Mouse (Mus musculus) cerebellum, adult 2 months (tissue): ENCODE data around the gene St6galnac4. TPM values are rescaled to one million over a fixed set of nuclear protein-coding genes. Genes with fewer than 3 reads are reported as not detected.

Experiments used
- DNase-seq, 2 experiments: peaks; one replicate each; pipeline ENCODE4 v3.0.0; 2021
- H3K27ac ChIP-seq: fragments of 200-500 bp; 2 replicates; pipeline ENCODE4 v1.5.1; 2012; ENCODE audit warnings: low read length, control low read depth, inconsistent platforms; ENCODE audit not compliant: insufficient read depth
- H3K27me3 ChIP-seq: fragments of 200-500 bp; 2 replicates; pipeline ENCODE4 v1.6.1; 2012; ENCODE audit warnings: inconsistent platforms, mild to moderate bottlenecking, low read length, moderate library complexity; ENCODE audit not compliant: control insufficient read depth, insufficient read depth
- H3K4me1 ChIP-seq: fragments of 200-500 bp; 2 replicates; pipeline ENCODE4 v1.6.1; 2011; ENCODE audit warnings: low read length; ENCODE audit not compliant: control insufficient read depth, insufficient read depth
- H3K4me3 ChIP-seq: fragments of 200-500 bp; replicated peaks from 2 replicates; pipeline ENCODE3; 2011; ENCODE audit warnings: mild to moderate bottlenecking, low read depth, low read length, control low read depth; ENCODE audit not compliant: insufficient read depth
- CTCF ChIP-seq: fragments of 200-500 bp; IDR thresholded peaks from 2 replicates; pipeline ENCODE4 v1.5.1; 2011; ENCODE audit warnings: low read depth, mild to moderate bottlenecking, control low read depth, low read length, moderate library complexity, borderline replicate concordance; ENCODE audit not compliant: insufficient read depth
- POLR2A ChIP-seq: fragments of 200-500 bp; IDR thresholded peaks from 2 replicates; pipeline ENCODE4 v1.6.1; 2011; ENCODE audit warnings: low read length, control low read depth, borderline replicate concordance; ENCODE audit not compliant: insufficient read depth
- WGBS: fragments of 180-500 bp; shearing (Covaris S2); methylation state at CpG from one replicate; pipeline ENCODE4 v1.1.7; 2018; 5-methylcytosine and 5-hydroxymethylcytosine counted together
- polyA plus RNA-seq: library from polyadenylated mRNA; depleted of rRNA; stranded (reverse); fragments of >200 nt; gene quantifications from 2 replicates; pipeline ENCODE4 v1.2.3, GENCODE M21; 2012

The St6galnac4 gene
- polyA plus RNA-seq, 1 experiment = 91.4 TPM

DNA sequence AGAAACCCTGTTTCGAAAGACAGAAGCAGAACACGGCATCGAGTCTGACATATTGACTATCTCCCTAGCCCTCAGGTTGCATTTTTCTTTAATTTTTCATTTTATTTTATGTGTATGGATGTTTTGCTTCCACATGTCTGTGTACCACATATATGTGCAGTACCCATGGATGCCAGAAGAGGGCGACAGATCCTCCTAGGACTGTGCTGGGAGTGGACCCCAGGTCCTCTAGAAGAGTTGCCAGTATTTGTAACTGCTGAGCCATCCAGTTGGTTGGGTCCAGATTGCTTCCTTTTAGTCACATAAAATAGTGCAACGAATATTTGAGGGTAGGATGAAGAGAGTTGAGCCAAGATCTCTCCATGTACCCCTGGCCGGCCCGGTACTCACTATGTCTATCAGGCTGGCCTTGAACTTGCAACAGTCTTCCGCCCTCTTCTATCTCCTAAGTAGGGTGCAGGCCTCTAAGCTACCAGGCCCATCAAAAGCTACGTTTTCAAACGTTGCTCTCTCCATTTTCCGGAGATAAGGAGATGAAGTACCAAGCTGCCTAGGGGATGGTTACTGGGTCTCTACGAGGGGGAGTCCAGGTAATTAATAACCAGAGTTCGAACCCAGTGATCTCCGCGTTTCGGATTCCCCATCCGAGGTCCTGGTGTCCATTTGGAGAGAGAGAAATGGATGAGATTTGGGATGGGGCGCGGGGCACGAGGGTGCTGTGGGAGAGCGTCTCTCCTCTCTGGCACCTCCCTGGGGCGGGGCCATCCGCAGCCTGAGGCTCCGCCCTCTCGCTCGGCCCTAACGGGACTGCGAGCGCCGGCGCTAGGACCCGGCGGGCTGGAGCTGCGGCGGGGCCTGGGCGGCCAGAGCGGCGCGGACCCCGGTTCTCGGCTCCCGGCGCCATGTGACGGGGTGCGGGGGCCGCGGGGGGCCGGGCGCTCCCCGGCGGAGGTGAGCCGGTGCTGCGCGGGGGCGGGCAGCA, 19.6 kb downstream of the St6galnac4 start:
- H3K27me3 ChIP-seq = no peaks in the 10 kb centered on the region
- WGBS = 11% methylated on average over 55 of the region's 55 CpGs
- H3K4me3 ChIP-seq = peak overlapping the region; percentile 60
- TF ChIP-seq CTCF (peak; percentile 43; the same call in 1 of the 2 replicates), POLR2A (0 out of 2 replicates have a peak, but pooled peaks have one; percentile 34)
- peak; percentile 87 to 90 for DNase-seq
- H3K4me1 ChIP-seq = peaks cover 12% of the 10 kb centered on the region
- H3K27ac ChIP-seq = peak overlapping the region; percentile 78

DNA sequence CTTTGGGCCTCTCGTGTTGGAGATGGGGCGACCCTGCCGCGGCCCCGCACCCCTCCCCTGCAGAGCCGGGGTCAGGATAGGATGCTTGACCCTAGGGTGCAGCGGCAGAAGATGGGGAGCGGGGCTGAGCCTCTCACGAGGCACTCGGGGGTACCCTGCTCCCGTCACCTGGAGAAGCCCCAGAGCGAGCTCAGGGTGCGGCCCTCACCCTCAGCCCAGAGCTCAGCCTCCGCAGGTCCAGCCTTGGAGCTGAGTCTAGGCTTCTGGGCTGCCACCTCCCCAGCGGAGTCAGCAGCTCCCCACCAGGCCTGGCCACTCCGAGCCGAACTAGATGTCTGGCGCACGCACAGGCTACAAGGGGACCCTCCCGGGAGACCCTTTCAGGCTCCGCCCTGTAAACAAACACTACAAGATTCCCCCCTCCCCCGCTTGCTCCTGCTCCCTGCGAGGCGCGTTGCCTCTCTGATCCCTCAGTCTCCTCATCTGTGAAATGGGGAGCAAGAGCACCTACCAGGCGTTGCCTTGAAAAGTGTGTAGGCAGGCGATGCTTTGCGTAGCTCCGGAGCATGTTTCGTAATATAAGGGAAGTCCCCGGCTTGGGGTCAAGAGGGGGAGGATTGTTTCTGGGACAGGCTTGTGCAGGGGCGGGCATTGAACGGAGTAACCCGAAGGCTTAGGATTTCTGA, 20.5 kb downstream of the St6galnac4 start:
- 6% methylated on average over 34 of the region's 34 CpGs for whole genome bisulfite sequencing
- DNase-seq = peak; percentile 60 to 71
- Histone ChIP-seq H3K27me3 (no peaks in the 10 kb centered on the region), H3K4me3 (peak overlapping the region; percentile 60), H3K27ac (peak overlapping the region; percentile 78), H3K4me1 (peaks cover 5% of the 10 kb centered on the region; the same call in 1 of the 2 replicates)
- no peak for TF ChIP-seq CTCF
- no peak for TF ChIP-seq POLR2A

DNA sequence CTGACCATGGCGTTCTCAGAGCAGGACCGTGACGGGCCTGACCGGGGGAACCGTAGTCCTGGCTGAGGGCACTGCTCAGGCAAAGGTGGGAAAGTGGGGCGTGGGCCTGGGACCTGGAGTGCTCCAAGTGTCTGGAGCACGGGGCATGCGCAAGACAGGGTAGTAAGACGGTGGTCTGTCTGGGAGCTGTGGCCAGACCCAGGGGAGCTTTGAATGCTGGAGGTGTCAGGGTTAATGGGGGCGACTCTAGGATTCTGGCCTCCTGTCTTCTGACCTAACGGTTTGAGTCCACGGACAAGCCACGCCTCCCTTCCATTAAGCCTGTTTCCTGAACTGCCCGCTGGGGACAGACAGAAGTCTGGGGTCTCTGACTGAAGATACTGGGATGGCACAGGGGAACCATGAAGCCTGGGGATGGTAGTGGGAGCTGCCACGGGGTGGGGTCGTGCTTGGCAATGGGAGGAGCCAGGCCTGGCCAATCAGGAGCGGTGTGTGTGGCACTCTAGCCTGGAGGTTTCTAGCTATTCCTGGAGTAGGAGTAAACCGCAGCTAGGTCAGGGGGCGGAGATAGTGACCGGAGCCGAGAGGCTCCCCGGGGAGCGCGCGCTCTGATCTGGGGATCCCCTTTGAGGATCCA, 21.4 kb downstream of the St6galnac4 start:
- WGBS = 8% methylated on average over 25 of the region's 25 CpGs

DNA sequence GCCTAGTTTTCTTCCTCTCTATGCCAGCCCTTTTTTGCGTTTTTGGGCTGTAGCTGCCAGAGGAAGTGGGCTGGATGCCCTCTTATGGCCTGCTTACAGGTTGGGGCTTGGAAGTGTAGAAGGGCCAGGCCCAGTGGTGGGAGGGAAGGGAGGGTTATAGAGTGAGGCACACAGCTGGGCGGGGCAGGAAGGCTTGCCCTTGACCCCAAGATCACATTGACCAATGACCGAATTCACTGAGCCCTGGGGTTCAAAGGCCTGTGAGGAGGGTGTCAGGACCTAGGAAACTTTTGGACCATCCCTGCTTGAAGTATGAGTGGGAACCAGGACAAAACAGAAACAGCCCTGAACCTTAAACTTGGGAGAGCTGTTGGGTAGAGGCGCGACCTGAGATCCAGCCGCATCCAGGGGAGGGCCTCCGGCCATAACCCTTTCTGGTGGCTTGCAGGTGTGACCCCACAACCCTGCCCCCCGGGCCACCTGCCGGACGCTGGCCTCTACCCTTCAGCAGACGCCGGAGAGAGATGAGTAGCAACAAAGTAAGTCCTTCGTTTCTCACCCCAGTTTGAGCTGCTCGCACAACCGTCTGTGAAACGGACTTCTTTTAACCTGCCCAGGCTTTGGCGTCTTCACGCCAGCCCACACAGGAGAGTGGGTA, 22.0 kb downstream of the St6galnac4 start:
- WGBS = 59% methylated on average over 18 of the region's 18 CpGs
- no peak for TF ChIP-seq POLR2A
- Histone ChIP-seq H3K4me1 (peaks cover 3% of the 10 kb centered on the region; the same call in 1 of the 2 replicates), H3K27me3 (no peaks in the 10 kb centered on the region), H3K4me3 (peak overlapping the region; percentile 60), H3K27ac (0 out of 2 replicates have a peak overlapping the region, but pooled peaks have one; percentile 9)
- DNase-seq = peak in 1 of 2 experiments; percentile 32

More for the DNA sequence above, 21.4 kb downstream of the St6galnac4 start:
- Histone ChIP-seq H3K4me3 (peak overlapping the region; percentile 60), H3K27ac (0 out of 2 replicates have a peak overlapping the region, but pooled peaks have one; percentile 9), H3K4me1 (peaks cover 3% of the 10 kb centered on the region; the same call in 1 of the 2 replicates), H3K27me3 (no peaks in the 10 kb centered on the region)
- peak; percentile 74 to 77 for DNase-seq
- TF ChIP-seq POLR2A = no peak
- no peak for TF ChIP-seq CTCF

DNA sequence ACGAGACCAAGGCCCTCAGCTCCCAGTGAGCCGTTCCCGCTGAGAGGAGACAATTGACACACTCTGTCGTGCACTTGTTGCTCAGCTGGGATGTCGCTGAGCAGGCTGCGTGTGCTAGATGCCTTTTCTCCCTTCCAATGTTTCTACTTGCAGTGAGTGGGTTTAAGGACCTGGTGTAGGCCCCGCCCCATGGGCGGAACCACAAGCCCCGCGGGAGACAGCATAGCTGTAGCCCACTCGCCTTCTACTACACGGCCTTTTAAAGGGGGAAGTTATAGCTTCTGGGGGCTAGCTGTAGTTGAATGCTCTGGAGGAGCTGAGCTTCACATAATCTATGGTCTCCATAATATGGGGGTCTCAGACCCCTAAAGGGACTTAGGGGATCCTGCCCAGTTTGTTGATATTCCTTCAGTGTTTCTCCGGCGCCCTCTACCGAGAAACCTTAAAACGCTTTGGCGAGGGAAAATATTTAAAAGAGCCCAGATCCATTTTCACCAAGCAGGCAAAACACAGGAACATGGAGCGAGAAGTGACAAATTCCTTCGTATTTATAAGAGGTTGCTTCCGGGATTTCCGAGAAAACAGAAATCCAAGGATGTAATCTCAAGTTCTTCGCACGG, 23.8 kb downstream of the St6galnac4 start:
- H3K27ac ChIP-seq = no peak overlapping the region
- H3K4me3 ChIP-seq = no peak overlapping the region
- H3K27me3 ChIP-seq = no peaks in the 10 kb centered on the region
- H3K4me1 ChIP-seq = peaks cover 3% of the 10 kb centered on the region; the same call in 1 of the 2 replicates
- WGBS = 21% methylated on average over 23 of the region's 23 CpGs
- no peak for DNase-seq
- TF ChIP-seq POLR2A = no peak
- TF ChIP-seq CTCF = peak; percentile 37; the same call in 1 of the 2 replicates

DNA sequence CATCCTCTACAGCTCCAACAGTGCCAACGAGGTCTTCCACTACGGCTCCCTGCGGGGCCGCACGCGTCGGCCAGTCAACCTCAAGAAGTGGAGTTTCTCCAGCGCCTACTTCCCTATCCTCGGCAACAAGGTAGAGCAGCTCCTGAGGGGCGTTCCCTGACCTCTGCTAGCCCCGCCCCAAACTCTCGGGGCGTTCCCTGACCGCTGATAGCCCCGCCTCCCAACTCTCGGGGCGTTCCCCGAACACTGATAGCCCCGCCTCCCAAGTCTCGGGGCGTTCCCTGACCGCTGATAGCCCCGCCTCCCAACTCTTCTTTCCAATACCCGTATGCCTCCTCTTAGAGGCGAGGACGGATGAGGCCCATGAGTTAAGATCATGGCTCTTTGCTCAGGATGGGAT, 25.4 kb downstream of the St6galnac4 start:
- no peak overlapping the region for H3K4me3 ChIP-seq
- H3K4me1 ChIP-seq = peaks cover 3% of the 10 kb centered on the region; the same call in 1 of the 2 replicates
- no peak overlapping the region for H3K27ac ChIP-seq
- H3K27me3 ChIP-seq = no peaks in the 10 kb centered on the region
- TF ChIP-seq POLR2A (no peak), CTCF (no peak)
- DNase-seq = no peak
- WGBS = 72% methylated on average over 26 of the region's 26 CpGs
